Mouse (Mus musculus) hindlimb bud, embryonic 11.5 days (tissue): Measurements from ENCODE around the gene Ubtf.
"Not testable (repeated sequence)": the region's sequence is repeated elsewhere in the genome, so short reads cannot be mapped to it uniquely, and the experiment has no call there.

Source experiments
- DNase-seq: peaks from one replicate; pipeline ENCODE4 v3.0.0-alpha.2; 2012; ENCODE audit warnings: low read depth, low spot score; ENCODE audit errors: extremely low spot score

Gene Ubtf

GRCm38 (mm10) chr11:102319410-102319792 is at the start of gene Ubtf:
Gene Ubtf, minus strand, starts transcription at chr11:102319742.
- no peak for DNase-seq

- DNase-seq = no peak
Observed at GRCm38 (mm10) chr11:102369263-102369662, 49.7 kb upstream of the Ubtf start.

GRCm38 (mm10) chr11:102368347-102368746 is 48.8 kb upstream of the Ubtf start:
- DNase-seq = no peak

- DNase-seq = no peak
Observed at GRCm38 (mm10) chr11:102367504-102368280, 48.1 kb upstream of the Ubtf start.

GRCm38 (mm10) chr11:102366103-102366502 is 46.6 kb upstream of the Ubtf start, which contains the start of gene Slc4a1:
Gene Slc4a1, minus strand, starts transcription at chr11:102366203.
- DNase-seq = not testable (repeated sequence)

- no peak for DNase-seq
Observed at GRCm38 (mm10) chr11:102365699-102366098, 46.2 kb upstream of the Ubtf start.

GRCm38 (mm10) chr11:102364570-102365371 is 45.2 kb upstream of the Ubtf start:
- DNase-seq = no peak

- DNase-seq = no peak
Observed at GRCm38 (mm10) chr11:102363623-102364022, 44.1 kb upstream of the Ubtf start.

GRCm38 (mm10) chr11:102361776-102362495 is 42.4 kb upstream of the Ubtf start:
- DNase-seq = no peak

GRCm38 (mm10) chr11:102358365-102358764 is 38.8 kb upstream of the Ubtf start:
- no peak for DNase-seq

GRCm38 (mm10) chr11:102356636-102357350 is 37.3 kb upstream of the Ubtf start:
- DNase-seq = no peak

- DNase-seq = no peak
Observed at GRCm38 (mm10) chr11:102356190-102356589, 36.6 kb upstream of the Ubtf start.

- DNase-seq = no peak
Observed at GRCm38 (mm10) chr11:102355501-102355900, 36.0 kb upstream of the Ubtf start.

- DNase-seq = no peak
Observed at GRCm38 (mm10) chr11:102353021-102353431, 33.5 kb upstream of the Ubtf start.

GRCm38 (mm10) chr11:102352378-102352777 is 32.8 kb upstream of the Ubtf start:
- no peak for DNase-seq

- DNase-seq = no peak
Observed at GRCm38 (mm10) chr11:102350981-102351523, 31.5 kb upstream of the Ubtf start.

- no peak for DNase-seq
Observed at GRCm38 (mm10) chr11:102350416-102350815, 30.9 kb upstream of the Ubtf start.

- DNase-seq = no peak
Observed at GRCm38 (mm10) chr11:102349189-102349954, 29.8 kb upstream of the Ubtf start.

- DNase-seq = no peak
Observed at GRCm38 (mm10) chr11:102348771-102349170, 29.2 kb upstream of the Ubtf start.

GRCm38 (mm10) chr11:102348101-102348585 is 28.6 kb upstream of the Ubtf start:
- no peak for DNase-seq
